Mouse (Mus musculus): ENCODE results near the gene Ovca2.

GRCm38 (mm10) chr11:75156416-75156815 lies 22.2 kb downstream of the Ovca2 start:
- TF ChIP-seq CTCF (IDR thresholded peaks at IDR 0.05; ENCODE audit: borderline replicate concordance, control insufficient read depth, extremely low read depth, insufficient read depth, low read length, poor library complexity) (no peak), POLR2A (IDR thresholded peaks at IDR 0.05; ENCODE audit: control insufficient read depth, extremely low read depth, insufficient read depth, low read length, poor library complexity) (no peak)

All from thymus, adult 2 months (tissue).